Mouse (Mus musculus) stomach, embryonic 16.5 days (tissue): ENCODE measurements around the gene Itpr2. TPM values are rescaled to one million over a fixed set of nuclear protein-coding genes. Genes with fewer than 3 reads are reported as not detected.

ENCODE experiments used
- polyA plus RNA-seq: library from polyadenylated mRNA; unstranded; fragments of >200 nt; fragmentation: Nextera tagmentation; extraction: Ambion mirVana; gene quantifications from 2 replicates; pipeline ENCODE4 v1.2.1, GENCODE M21; 2015

Gene Itpr2
- polyA plus RNA-seq, 1 experiment from 2014 or later = 14.8 TPM

Other genes with a start within 250 kb of the Itpr2 start
- gene Fgfr1op2, start 75.0 kb upstream of the Itpr2 start, polyA plus RNA-seq = 96.6 and 98.8 TPM in 2 replicates
- 56.6 and 65.3 TPM in 2 replicates for gene Ints13, start 75.6 kb upstream of the Itpr2 start, polyA plus RNA-seq
- gene Med21, start 140.3 kb upstream of the Itpr2 start, polyA plus RNA-seq = 131 and 140 TPM in 2 replicates
- 31.9 and 32.3 TPM in 2 replicates for gene Tm7sf3, start 140.6 kb upstream of the Itpr2 start, polyA plus RNA-seq
- 23.4 and 26.3 TPM in 2 replicates for gene Stk38l, start 222.8 kb upstream of the Itpr2 start, polyA plus RNA-seq